Mouse (Mus musculus): ENCODE results near the gene Phlda1.

The Phlda1 gene

GRCm38 (mm10) chr10:111528283-111528682 lies 22.2 kb downstream of the Phlda1 start:
- DNase-seq (ENCODE audit: low spot score) = no peak

- no peak for DNase-seq (ENCODE audit: low spot score)
Observed at GRCm38 (mm10) chr10:111530398-111530797, 24.3 kb downstream of the Phlda1 start.

GRCm38 (mm10) chr10:111534691-111535090 lies 28.6 kb downstream of the Phlda1 start:
- no peak for DNase-seq (ENCODE audit: low spot score)

GRCm38 (mm10) chr10:111537410-111537809 lies 31.3 kb downstream of the Phlda1 start:
- no peak for DNase-seq (ENCODE audit: low spot score)

- DNase-seq (ENCODE audit: low spot score) = no peak
Observed at GRCm38 (mm10) chr10:111539724-111540324, 33.7 kb downstream of the Phlda1 start.

- DNase-seq (ENCODE audit: low spot score) = no peak
Observed at GRCm38 (mm10) chr10:111540678-111541077, 34.6 kb downstream of the Phlda1 start.

- no peak for DNase-seq (ENCODE audit: low spot score)
Observed at GRCm38 (mm10) chr10:111543106-111543505, 37.0 kb downstream of the Phlda1 start.

GRCm38 (mm10) chr10:111543781-111544260 lies 37.7 kb downstream of the Phlda1 start:
- DNase-seq (ENCODE audit: low spot score) = no peak

- DNase-seq (ENCODE audit: low spot score) = no peak
Observed at GRCm38 (mm10) chr10:111544311-111544710, 38.2 kb downstream of the Phlda1 start.

- DNase-seq (ENCODE audit: low spot score) = no peak
Observed at GRCm38 (mm10) chr10:111545648-111546047, 39.6 kb downstream of the Phlda1 start.

- DNase-seq (ENCODE audit: low spot score) = no peak
Observed at GRCm38 (mm10) chr10:111547881-111548372, 41.8 kb downstream of the Phlda1 start.

GRCm38 (mm10) chr10:111550075-111550695 lies 44.1 kb downstream of the Phlda1 start:
- DNase-seq (ENCODE audit: low spot score) = no peak

- no peak for DNase-seq (ENCODE audit: low spot score)
Observed at GRCm38 (mm10) chr10:111553695-111554094, 47.6 kb downstream of the Phlda1 start.

GRCm38 (mm10) chr10:111554651-111555050 lies 48.6 kb downstream of the Phlda1 start:
- no peak for DNase-seq (ENCODE audit: low spot score)

- DNase-seq (ENCODE audit: low spot score) = no peak
Observed at GRCm38 (mm10) chr10:111558211-111558610, 52.1 kb downstream of the Phlda1 start.

All from T-cell, adult 2 months (primary cell).